Mouse (Mus musculus) CH12.LX (cell line): Measurements from ENCODE around the gene AU015836.

Experiments
- CTCF ChIP-seq, 2 experiments: IDR thresholded peaks in 1 of 2; conservative IDR thresholded peaks in 1 of 2; 2 replicates each; pipeline ENCODE4 v1.5.1; 2011 to 2012; ENCODE audit warnings: low read depth in 2 of 2, low read length in 2 of 2, improper control_type of control experiment in 1 of 2, inconsistent platforms in 1 of 2, mild to moderate bottlenecking in 1 of 2, moderate library complexity in 1 of 2
- EP300 ChIP-seq: IDR thresholded peaks from 2 replicates; pipeline ENCODE4 v1.6.1; 2011; ENCODE audit warnings: low read length, improper control_type of control experiment
- GABPA ChIP-seq: IDR thresholded peaks from 2 replicates; pipeline ENCODE4 v1.6.1; 2012; ENCODE audit warnings: low read depth, low read length, improper control_type of control experiment, inconsistent platforms; ENCODE audit not compliant: insufficient replicate concordance
- MAFK ChIP-seq: IDR thresholded peaks from 2 replicates; pipeline ENCODE4 v1.6.1; 2011; ENCODE audit warnings: low read length, improper control_type of control experiment; ENCODE audit not compliant: insufficient replicate concordance
- MAX ChIP-seq: IDR thresholded peaks from 2 replicates; pipeline ENCODE4 v1.6.1; 2011; ENCODE audit warnings: low read length, improper control_type of control experiment
- POLR2A ChIP-seq: IDR thresholded peaks from 2 replicates; pipeline ENCODE4 v1.6.1; 2011; ENCODE audit warnings: low read depth, mild to moderate bottlenecking, improper control_type of control experiment, low read length
- POLR2AphosphoS2 ChIP-seq: IDR thresholded peaks from 2 replicates; pipeline ENCODE4 v1.6.1; 2011; ENCODE audit warnings: low read depth, low read length, improper control_type of control experiment
- SMC3 ChIP-seq: IDR thresholded peaks from 2 replicates; pipeline ENCODE4 v1.6.1; 2011; ENCODE audit warnings: low read depth, low read length, improper control_type of control experiment
- UBTF ChIP-seq: IDR thresholded peaks from 2 replicates; pipeline ENCODE4 v1.6.1; 2012; ENCODE audit warnings: low read depth, mild to moderate bottlenecking, inconsistent platforms, low read length, improper control_type of control experiment, moderate library complexity
- ZKSCAN1 ChIP-seq: IDR thresholded peaks from 2 replicates; pipeline ENCODE4 v1.6.1; 2012; ENCODE audit warnings: low read depth, inconsistent platforms, low read length, improper control_type of control experiment, borderline replicate concordance
- ZMIZ1 ChIP-seq: IDR thresholded peaks from 2 replicates; pipeline ENCODE4 v1.6.1; 2012; ENCODE audit warnings: low read depth, mild to moderate bottlenecking, inconsistent platforms, low read length, improper control_type of control experiment
- ZNF384 ChIP-seq: IDR thresholded peaks from 2 replicates; pipeline ENCODE4 v1.6.1; 2012; ENCODE audit warnings: low read depth, low read length, improper control_type of control experiment, inconsistent platforms

GRCm38 (mm10) chrX:94016891-94017290, 48.4 kb downstream of the AU015836 start:
- TF ChIP-seq CTCF (conservative IDR thresholded peaks at IDR 0.05 in 1 of 2, IDR thresholded peaks at IDR 0.05 in 1 of 2; ENCODE audit: low read depth in 2 of 2, low read length in 2 of 2) (no peak), POLR2AphosphoS2 (no peak), MAFK (no peak), UBTF (no peak), POLR2A (no peak), MAX (no peak), EP300 (no peak), GABPA (no peak), ZMIZ1 (no peak), ZKSCAN1 (no peak), ZNF384 (no peak), SMC3 (no peak)
